Mouse (Mus musculus) MEL (cell line): Measurements from ENCODE around the gene 1700024P04Rik.

Source experiments
- CHD1 ChIP-seq: IDR thresholded peaks from 2 replicates; pipeline ENCODE4 v1.6.1; 2012; ENCODE audit warnings: low read depth, mild to moderate bottlenecking, inconsistent platforms, low read length, improper control_type of control experiment
- CHD2 ChIP-seq: IDR thresholded peaks from 2 replicates; pipeline ENCODE4 v1.6.1; 2011; ENCODE audit warnings: low read length, improper control_type of control experiment
- CTCF ChIP-seq, 3 experiments: IDR thresholded peaks in 2 of 3; conservative IDR thresholded peaks in 1 of 3; 2 replicates each; pipeline ENCODE4 v1.5.1; 2011 to 2012; ENCODE audit warnings: low read length in 3 of 3, low read depth in 2 of 3, mild to moderate bottlenecking in 2 of 3, improper control_type of control experiment in 1 of 3, inconsistent platforms in 1 of 3, mixed read lengths in 1 of 3, moderate library complexity in 1 of 3; ENCODE audit not compliant: control insufficient read depth in 1 of 3, insufficient read depth in 1 of 3, poor library complexity in 1 of 3, severe bottlenecking in 1 of 3
- EP300 ChIP-seq, 2 experiments: IDR thresholded peaks; 2 replicates each; pipeline ENCODE4 v1.6.1; 2011; ENCODE audit warnings: improper control_type of control experiment in 2 of 2, low read length in 2 of 2, low read depth in 1 of 2, mild to moderate bottlenecking in 1 of 2
- GABPA ChIP-seq: IDR thresholded peaks from 2 replicates; pipeline ENCODE4 v1.6.1; 2012; ENCODE audit warnings: low read depth, mild to moderate bottlenecking, inconsistent platforms, low read length, improper control_type of control experiment, moderate library complexity
- MYC ChIP-seq: IDR thresholded peaks from 2 replicates; pipeline ENCODE4 v1.6.1; 2011; ENCODE audit warnings: low read depth, mild to moderate bottlenecking, low read length, improper control_type of control experiment, moderate library complexity
- TAL1 ChIP-seq: IDR thresholded peaks from 2 replicates; pipeline ENCODE4 v1.6.1; 2012; ENCODE audit warnings: mild to moderate bottlenecking, inconsistent platforms, low read length, moderate library complexity, mixed read lengths
- TCF12 ChIP-seq: IDR thresholded peaks from 2 replicates; pipeline ENCODE4 v1.6.1; 2014; ENCODE audit warnings: low read depth, mild to moderate bottlenecking, inconsistent platforms, low read length, improper control_type of control experiment, moderate library complexity
- USF1 ChIP-seq: IDR thresholded peaks from 2 replicates; pipeline ENCODE4 v1.6.1; 2014; ENCODE audit warnings: low read depth, mild to moderate bottlenecking, inconsistent platforms, low read length, improper control_type of control experiment, moderate library complexity
- ZC3H11A ChIP-seq: IDR thresholded peaks from 2 replicates; pipeline ENCODE4 v1.6.1; 2012; ENCODE audit warnings: low read depth, mild to moderate bottlenecking, inconsistent platforms, low read length, improper control_type of control experiment
- ZKSCAN1 ChIP-seq: IDR thresholded peaks from 2 replicates; pipeline ENCODE4 v1.6.1; 2012; ENCODE audit warnings: low read depth, mild to moderate bottlenecking, inconsistent platforms, low read length, improper control_type of control experiment, moderate library complexity

DNA sequence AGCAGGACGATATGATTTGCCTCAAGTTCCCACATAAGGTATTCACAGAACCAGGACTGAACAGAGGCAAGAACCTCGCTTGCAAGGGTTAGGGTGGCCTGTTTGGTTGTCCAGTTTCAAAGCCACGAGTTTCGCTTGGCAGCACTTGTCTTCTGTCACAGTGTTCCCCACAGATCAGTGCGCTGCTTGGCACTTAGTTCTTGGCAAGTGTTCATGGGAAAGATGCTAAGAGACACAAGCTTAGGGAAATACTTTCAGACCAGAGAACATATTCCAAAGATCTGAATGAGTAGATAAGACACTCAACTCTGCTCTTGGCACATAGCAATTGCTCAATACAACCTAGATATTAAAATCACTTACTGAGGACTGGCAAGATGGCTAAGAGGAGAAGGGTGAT, 17.8 kb downstream of the 1700024P04Rik start:
- TF ChIP-seq ZKSCAN1: no peak
- no peak for TF ChIP-seq ZC3H11A
- TF ChIP-seq GABPA: no peak
- no peak for TF ChIP-seq CHD1
- no peak for TF ChIP-seq CHD2
- no peak for TF ChIP-seq MYC
- TF ChIP-seq TCF12: no peak
- TF ChIP-seq EP300 (IDR thresholded peaks at IDR 0.05; ENCODE audit: low read depth in 1 of 2, low read length in 2 of 2): no peak
- no peak for TF ChIP-seq USF1
- no peak for TF ChIP-seq CTCF (IDR thresholded peaks at IDR 0.05 in 2 of 3, conservative IDR thresholded peaks at IDR 0.05 in 1 of 3; ENCODE audit: control insufficient read depth in 1 of 3, insufficient read depth in 1 of 3, low read depth in 2 of 3, low read length in 3 of 3, poor library complexity in 1 of 3, severe bottlenecking in 1 of 3)
- no peak for TF ChIP-seq TAL1
